Mouse (Mus musculus): ENCODE results near the gene Btd.

- TF ChIP-seq POLR2A (IDR thresholded peaks at IDR 0.05; ENCODE audit: low read depth, low read length) (no peak), CTCF (IDR thresholded peaks at IDR 0.05; ENCODE audit: extremely low read depth, insufficient read length, insufficient replicate concordance, low read depth, low read length) (no peak)
These were observed 18.1 kb upstream of the Btd start for GRCm38 (mm10) chr14:31622748-31623147.
